Mouse (Mus musculus) heart, postnatal 0 days (tissue): ENCODE measurements around the gene Mccc1. TPM values are rescaled to one million over a fixed set of nuclear protein-coding genes. Genes with fewer than 3 reads are reported as not detected.

ENCODE experiments used
- ATAC-seq: fragments of 200-750 bp; cut with Nextera tagmentation; 2 replicates; pipeline ENCODE4 v1.8.0; 2017; ENCODE audit warnings: low read depth, moderate number of reproducible peaks, moderate library complexity; ENCODE audit not compliant: insufficient read depth
- DNase-seq: peaks from one replicate; pipeline ENCODE4 v3.0.0-alpha.2; 2016; ENCODE audit warnings: low spot score
- H3K27ac ChIP-seq: fragments of 300-500 bp; sonication (generic); 2 replicates; pipeline ENCODE4 v1.5.1; 2014; ENCODE audit warnings: low read depth, mild to moderate bottlenecking
- H3K27me3 ChIP-seq: fragments of 300-500 bp; sonication (generic); 2 replicates; pipeline ENCODE4 v1.6.1; 2014; ENCODE audit warnings: low read length, mixed read lengths; ENCODE audit not compliant: control insufficient read depth, insufficient read depth
- H3K36me3 ChIP-seq: fragments of 300-500 bp; sonication (generic); replicated peaks from 2 replicates; pipeline ENCODE4 v1.6.1; 2014; ENCODE audit warnings: low read length, mixed read lengths; ENCODE audit not compliant: control insufficient read depth, insufficient read depth
- H3K4me1 ChIP-seq: fragments of 300-500 bp; sonication (generic); 2 replicates; pipeline ENCODE4 v1.6.1; 2014; ENCODE audit warnings: antibody characterized with exemption; ENCODE audit not compliant: control insufficient read depth, insufficient read depth
- H3K4me2 ChIP-seq: fragments of 300-500 bp; sonication (generic); 2 replicates; pipeline ENCODE4 v1.6.1; 2014; ENCODE audit warnings: low read depth, mild to moderate bottlenecking, low read length, moderate library complexity
- H3K4me3 ChIP-seq: fragments of 300-500 bp; sonication (generic); 2 replicates; pipeline ENCODE4 v1.5.1; 2014; ENCODE audit warnings: low read depth, low read length
- H3K9ac ChIP-seq: fragments of 300-500 bp; sonication (generic); replicated peaks from 2 replicates; pipeline ENCODE4 v1.6.1; 2014; ENCODE audit warnings: low read depth, low read length, mixed read lengths
- H3K9me3 ChIP-seq: fragments of 300-500 bp; sonication (generic); replicated peaks from 2 replicates; pipeline ENCODE4 v1.6.1; 2016; ENCODE audit warnings: low read length; ENCODE audit not compliant: control insufficient read depth
- CTCF ChIP-seq: IDR thresholded peaks from 2 replicates; pipeline ENCODE4 v1.5.1; 2016; ENCODE audit warnings: antibody characterized with exemption, control low read depth, low read depth
- EP300 ChIP-seq: IDR thresholded peaks from 2 replicates; pipeline ENCODE4 v1.6.1; 2016; ENCODE audit warnings: antibody characterized with exemption, low read depth
- WGBS: fragments of 180-500 bp; shearing (Covaris S2); extraction: QIAGEN DNeasy Blood & Tissue Kit; methylation state at CpG from one replicate; pipeline ENCODE4 v1.1.7; 2014; 5-methylcytosine and 5-hydroxymethylcytosine counted together
- polyA plus RNA-seq: library from polyadenylated mRNA; unstranded; fragments of >200 nt; fragmentation: Nextera tagmentation; extraction: Ambion mirVana; gene quantifications from 2 replicates; pipeline ENCODE4 v1.2.1, GENCODE M21; 2015
- total RNA-seq: library from RNA; depleted of rRNA; stranded (reverse); fragments of >200 nt; gene quantifications from 2 replicates; pipeline ENCODE4 v1.2.3, GENCODE M21; 2014; ENCODE audit warnings: low replicate concordance

Mccc1 gene
- total and polyA plus RNA-seq, 2 experiments from 2014 or later, result 8.6 to 79.3 TPM

GRCm38 (mm10) chr3:35953184-35953583 lies 47.3 kb downstream of the Mccc1 start:
- Histone ChIP-seq H3K4me1 (no peaks in the 10 kb centered on the region), H3K27me3 (no peaks in the 10 kb centered on the region), H3K36me3 (peaks cover 5% of the 10 kb centered on the region; the same call in 1 of the 2 replicates), H3K27ac (no peak overlapping the region), H3K9me3 (no peaks in the 10 kb centered on the region), H3K9ac (no peak overlapping the region), H3K4me2 (no peak overlapping the region), H3K4me3 (no peak overlapping the region)
- no peak for ATAC-seq
- 48% methylated on average over 1 of the region's 1 CpGs for WGBS
- TF ChIP-seq EP300 (no peak), CTCF (no peak)
- DNase-seq, result no peak

- no peaks in the 10 kb centered on the region for H3K27me3 ChIP-seq
- TF ChIP-seq EP300, result no peak
- no peak for TF ChIP-seq CTCF
Measured at GRCm38 (mm10) chr3:35948197-35948596, 52.3 kb downstream of the Mccc1 start.

GRCm38 (mm10) chr3:35940520-35941135 lies 59.9 kb downstream of the Mccc1 start:
- no peak overlapping the region for H3K4me3 ChIP-seq
- no peak overlapping the region for H3K4me2 ChIP-seq
- H3K4me1 ChIP-seq, result no peaks in the 10 kb centered on the region
- no peaks in the 10 kb centered on the region for H3K9me3 ChIP-seq
- H3K36me3 ChIP-seq, result peaks cover 9% of the 10 kb centered on the region; the same call in 1 of the 2 replicates
- TF ChIP-seq CTCF (no peak), EP300 (no peak)
- ATAC-seq, result no peak
- H3K27ac ChIP-seq, result no peak overlapping the region
- 83% methylated on average over 4 of the region's 4 CpGs for WGBS
- no peaks in the 10 kb centered on the region for H3K27me3 ChIP-seq
- no peak overlapping the region for H3K9ac ChIP-seq
- DNase-seq, result no peak

More at GRCm38 (mm10) chr3:35948197-35948596, 52.3 kb downstream of the Mccc1 start:
- Histone ChIP-seq H3K4me2 (no peak overlapping the region), H3K36me3 (no peaks in the 10 kb centered on the region), H3K27ac (no peak overlapping the region), H3K4me3 (no peak overlapping the region), H3K9me3 (no peaks in the 10 kb centered on the region), H3K9ac (no peak overlapping the region), H3K4me1 (no peaks in the 10 kb centered on the region)
- ATAC-seq (no peak), DNase-seq (no peak)
- WGBS, result 85% methylated on average over 7 of the region's 7 CpGs

GRCm38 (mm10) chr3:35940047-35940446 lies 60.4 kb downstream of the Mccc1 start:
- Histone ChIP-seq H3K4me3 (no peak overlapping the region), H3K4me1 (no peaks in the 10 kb centered on the region), H3K36me3 (peaks cover 9% of the 10 kb centered on the region; the same call in 1 of the 2 replicates), H3K9me3 (no peaks in the 10 kb centered on the region), H3K27ac (no peak overlapping the region), H3K4me2 (no peak overlapping the region), H3K9ac (no peak overlapping the region), H3K27me3 (no peaks in the 10 kb centered on the region)
- TF ChIP-seq CTCF (no peak), EP300 (no peak)
- no peak for ATAC-seq
- DNase-seq, result no peak
- WGBS, result 38% methylated on average over 2 of the region's 2 CpGs

GRCm38 (mm10) chr3:35937345-35937744 lies 63.1 kb downstream of the Mccc1 start, which contains the start of gene Dcun1d1:
TSS of gene Dcun1d1 (minus strand) at chr3:35937445.
- Histone ChIP-seq H3K27ac (no peak within 1 kb of the TSS), H3K9me3 (no peaks in the 10 kb centered on the region), H3K4me3 (no peak within 1 kb of the TSS), H3K9ac (no peak within 1 kb of the TSS), H3K36me3 (peaks cover 9% of the 10 kb centered on the region; the same call in 1 of the 2 replicates), H3K4me1 (peaks cover 9% of the 10 kb centered on the region), H3K4me2 (no peak within 1 kb of the TSS), H3K27me3 (no peaks in the 10 kb centered on the region)
- ATAC-seq (no peak), DNase-seq (no peak)
- TF ChIP-seq CTCF, result no peak
- no peak for TF ChIP-seq EP300
- 92% methylated on average over 6 of the region's 6 CpGs for WGBS

GRCm38 (mm10) chr3:35933405-35933777 lies 67.1 kb downstream of the Mccc1 start:
- ATAC-seq (peak; percentile 60), DNase-seq (peak; percentile 47)
- Histone ChIP-seq H3K4me3 (peak overlapping the region; percentile 87), H3K9ac (peak overlapping the region; percentile 97), H3K27me3 (no peaks in the 10 kb centered on the region), H3K4me2 (peak overlapping the region; percentile 86), H3K4me1 (peaks cover 20% of the 10 kb centered on the region), H3K9me3 (no peaks in the 10 kb centered on the region), H3K36me3 (peaks cover 5% of the 10 kb centered on the region; the same call in 1 of the 2 replicates), H3K27ac (peak overlapping the region; percentile 95)
- WGBS, result 0% methylated on average over 14 of the region's 14 CpGs
- TF ChIP-seq CTCF (no peak), EP300 (no peak)
